Mouse (Mus musculus): Measurements from ENCODE around the gene Aldh18a1.

DNA sequence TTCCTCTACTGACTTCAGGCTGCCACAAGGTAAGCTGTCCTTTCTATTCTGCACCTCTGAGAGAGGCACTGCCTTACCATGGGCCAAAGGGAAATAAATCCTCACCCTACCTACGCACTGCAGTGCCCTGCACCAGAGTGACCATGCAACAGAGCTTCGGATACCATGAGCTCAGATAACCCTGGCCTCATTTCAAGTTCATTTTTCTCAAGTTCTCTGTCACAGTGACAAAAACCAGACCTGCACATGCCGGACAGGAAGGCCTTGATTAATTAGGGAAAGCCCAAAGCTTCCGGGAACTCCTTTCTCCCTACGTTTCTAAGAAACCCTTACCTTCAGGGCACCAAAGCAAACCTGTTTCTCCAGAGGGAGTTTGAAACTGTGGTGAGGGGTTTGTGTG, 6.6 kb downstream of the Aldh18a1 start:
- no peak for TF ChIP-seq GATA1 (IDR thresholded peaks at IDR 0.05; ENCODE audit: borderline replicate concordance, low read length)
- no peak for TF ChIP-seq FLI1 (IDR thresholded peaks at IDR 0.05; ENCODE audit: low read length)
